Mouse (Mus musculus) stomach, postnatal 0 days (tissue): Measurements from ENCODE around the gene Gpd2.

Experiments
- CTCF ChIP-seq: IDR thresholded peaks from 2 replicates; pipeline ENCODE4 v1.5.1; 2016; ENCODE audit warnings: antibody characterized with exemption, low read depth, mild to moderate bottlenecking, moderate library complexity
- EP300 ChIP-seq: optimal IDR thresholded peaks from 2 replicates; pipeline ENCODE3; 2016; ENCODE audit warnings: antibody characterized with exemption

GRCm38 (mm10) chr2:57250113-57250512 lies 12.7 kb downstream of the Gpd2 start:
- TF ChIP-seq CTCF (no peak), EP300 (no peak)
